8 mouse cellular contexts compared by ENCODE assay signal in the genomic region with DNA sequence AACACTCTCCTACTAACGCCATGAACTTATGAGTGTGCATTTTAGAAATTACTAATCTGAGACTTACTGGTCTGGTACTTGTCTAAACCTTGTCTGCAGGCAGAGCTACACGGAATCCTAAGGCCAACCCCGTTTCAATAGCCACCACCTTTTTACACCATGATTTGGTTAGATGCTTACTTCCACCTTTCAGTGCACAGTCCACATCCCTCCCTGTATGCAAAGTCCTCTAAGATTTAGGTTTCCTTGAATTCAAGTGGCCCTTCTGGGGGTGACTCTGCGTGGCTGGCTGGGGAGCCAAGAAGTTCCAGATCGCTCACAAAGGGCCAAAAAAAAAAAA. TPM values are rescaled to one million over a fixed set of nuclear protein-coding genes. Genes with fewer than 3 reads are reported as not detected.
DNase-seq lines count a peak whose midpoint lies in the region; ATAC-seq and TF ChIP-seq lines count a peak whose summit lies in the region.

No protein-coding gene starts in this region.

- peak; percentile 26 for ATAC-seq in lung, embryonic 14.5 days (ENCODE audit: insufficient read depth)
- peak; percentile 22 for ATAC-seq in limb, embryonic 13.5 days (ENCODE audit: low FRiP score, low read depth)
- peak; percentile 23; the same call in 1 of the 2 replicates for ATAC-seq in neural tube, embryonic 15.5 days (ENCODE audit: low FRiP score)

- DNase-seq in lung, embryonic 14.5 days, result no peak
- no peak for DNase-seq in lung, postnatal 14 days
- DNase-seq in spleen, postnatal 14 days (ENCODE audit: low spot score in 2 of 2), result no peak
- no peak for DNase-seq in adrenal gland, postnatal 36 days
- no peak for DNase-seq in cerebellum, adult 11 months

- peak overlapping the region; percentile 69 for H3K4me2 ChIP-seq in lung, embryonic 14.5 days
- H3K4me2 ChIP-seq in limb, embryonic 13.5 days (replicated peaks), result peak overlapping the region; percentile 77
- H3K4me2 ChIP-seq in neural tube, embryonic 15.5 days, result peak overlapping the region; percentile 76

- H3K4me3 ChIP-seq in lung, embryonic 14.5 days (ENCODE audit: low read depth, low read length), result peak overlapping the region; percentile 86
- peak overlapping the region; percentile 49 for H3K4me3 ChIP-seq in embryonic fibroblast, embryonic 13.5 days (ENCODE audit: insufficient read depth, low read length)
- H3K4me3 ChIP-seq in limb, embryonic 13.5 days, result peak overlapping the region; percentile 91
- H3K4me3 ChIP-seq in neural tube, embryonic 15.5 days (replicated peaks), result peak overlapping the region; percentile 93

- H3K9ac ChIP-seq in lung, embryonic 14.5 days, result peak overlapping the region; percentile 97
- H3K9ac ChIP-seq in limb, embryonic 13.5 days, result peak overlapping the region; percentile 43
- peak overlapping the region; percentile 53 for H3K9ac ChIP-seq in neural tube, embryonic 15.5 days (replicated peaks)

- H3K27ac ChIP-seq in lung, embryonic 14.5 days (ENCODE audit: low read depth), result peak overlapping the region; percentile 99
- peak overlapping the region; percentile 92 for H3K27ac ChIP-seq in embryonic fibroblast, embryonic 13.5 days (ENCODE audit: insufficient read depth, low read length)
- peak overlapping the region; percentile 99 for H3K27ac ChIP-seq in limb, embryonic 13.5 days
- H3K27ac ChIP-seq in neural tube, embryonic 15.5 days (replicated peaks), result peak overlapping the region; percentile 93

- no peak; the same call in 1 of the 2 replicates for TF ChIP-seq POLR2A in embryonic fibroblast, embryonic 13.5 days (IDR thresholded peaks at IDR 0.05; ENCODE audit: low read depth, low read length)

- TF ChIP-seq CTCF in lung, embryonic 14.5 days (IDR thresholded peaks at IDR 0.05; ENCODE audit: low read depth), result no peak
- TF ChIP-seq CTCF in embryonic fibroblast, embryonic 13.5 days (IDR thresholded peaks at IDR 0.05; ENCODE audit: borderline replicate concordance, insufficient read depth, low read length), result no peak

- WGBS in lung, embryonic 14.5 days, result 1% methylated on average over 5 of the region's 5 CpGs
- WGBS in limb, embryonic 13.5 days, result 2% methylated on average over 5 of the region's 5 CpGs
- WGBS in neural tube, embryonic 15.5 days, result 3% methylated on average over 5 of the region's 5 CpGs

- H3K4me1 ChIP-seq in lung, embryonic 14.5 days (ENCODE audit: insufficient read depth), result peaks cover 6% of the 10 kb centered on the region; the same call in 1 of the 2 replicates
- H3K4me1 ChIP-seq in embryonic fibroblast, embryonic 13.5 days (ENCODE audit: control insufficient read depth, insufficient read depth, low read length), result peaks cover 13% of the 10 kb centered on the region
- peaks cover 35% of the 10 kb centered on the region for H3K4me1 ChIP-seq in limb, embryonic 13.5 days
- H3K4me1 ChIP-seq in neural tube, embryonic 15.5 days, result peaks cover 18% of the 10 kb centered on the region

- H3K36me3 ChIP-seq in lung, embryonic 14.5 days (ENCODE audit: insufficient read depth), result peaks cover 12% of the 10 kb centered on the region; the same call in 1 of the 2 replicates
- H3K36me3 ChIP-seq in limb, embryonic 13.5 days, result peaks cover 5% of the 10 kb centered on the region; the same call in 1 of the 2 replicates
- no peaks in the 10 kb centered on the region for H3K36me3 ChIP-seq in neural tube, embryonic 15.5 days

- H3K27me3 ChIP-seq in lung, embryonic 14.5 days (ENCODE audit: insufficient read depth, low read length), result no peaks in the 10 kb centered on the region; the same call in 1 of the 2 replicates
- H3K27me3 ChIP-seq in limb, embryonic 13.5 days, result no peaks in the 10 kb centered on the region
- no peaks in the 10 kb centered on the region for H3K27me3 ChIP-seq in neural tube, embryonic 15.5 days (replicated peaks)

- no peaks in the 10 kb centered on the region for H3K9me3 ChIP-seq in lung, embryonic 14.5 days (ENCODE audit: low read depth, low read length)
- no peaks in the 10 kb centered on the region for H3K9me3 ChIP-seq in limb, embryonic 13.5 days
- H3K9me3 ChIP-seq in neural tube, embryonic 15.5 days (replicated peaks), result no peaks in the 10 kb centered on the region

RNA-seq across cellular contexts. Expression of gene Cbfb, which starts 0.5 kb away (rescaled TPM):
- polyA plus RNA-seq in lung, embryonic 14.5 days (2014; fragmentation: Nextera tagmentation; extraction: Ambion mirVana), result 81.4 and 85.2 TPM in 2 replicates
- polyA plus RNA-seq in embryonic fibroblast, embryonic 13.5 days (2011; ENCODE audit: insufficient read length, low read depth, missing spikeins), result 111 and 145 TPM in 2 replicates
- polyA plus RNA-seq in limb, embryonic 13.5 days (2015; fragmentation: Nextera tagmentation; extraction: Ambion mirVana), result 97.1 and 101 TPM in 2 replicates
- 34.0 and 38.6 TPM in 2 replicates for polyA plus RNA-seq in neural tube, embryonic 15.5 days (2015; fragmentation: Nextera tagmentation; extraction: Ambion mirVana)
- total RNA-seq in adrenal gland, postnatal 36 days (2021), result 100 to 1,000 TPM in 1 of 2 experiments, 10 to 100 TPM in 1; 74.1 to 104 TPM

RNA-seq across cellular contexts. Expression of gene Ces4a, which starts 38.4 kb away (rescaled TPM):
- not detected in 2 replicates for polyA plus RNA-seq in lung, embryonic 14.5 days (2014; fragmentation: Nextera tagmentation; extraction: Ambion mirVana)
- not detected in 2 replicates for polyA plus RNA-seq in embryonic fibroblast, embryonic 13.5 days (2011; ENCODE audit: insufficient read length, low read depth, missing spikeins)
- polyA plus RNA-seq in limb, embryonic 13.5 days (2015; fragmentation: Nextera tagmentation; extraction: Ambion mirVana), result not detected in 2 replicates
- 0.18 TPM in 1 of 2 replicates, not detected in the other for polyA plus RNA-seq in neural tube, embryonic 15.5 days (2015; fragmentation: Nextera tagmentation; extraction: Ambion mirVana)
- total RNA-seq in adrenal gland, postnatal 36 days (2021), result not detected

RNA-seq across cellular contexts. Expression of gene D230025D16Rik, which starts 54.9 kb away (rescaled TPM):
- 35.4 and 36.1 TPM in 2 replicates for polyA plus RNA-seq in lung, embryonic 14.5 days (2014; fragmentation: Nextera tagmentation; extraction: Ambion mirVana)
- polyA plus RNA-seq in embryonic fibroblast, embryonic 13.5 days (2011; ENCODE audit: insufficient read length, low read depth, missing spikeins), result 19.5 and 24.7 TPM in 2 replicates
- 27.3 and 27.6 TPM in 2 replicates for polyA plus RNA-seq in limb, embryonic 13.5 days (2015; fragmentation: Nextera tagmentation; extraction: Ambion mirVana)
- 27.7 and 30.3 TPM in 2 replicates for polyA plus RNA-seq in neural tube, embryonic 15.5 days (2015; fragmentation: Nextera tagmentation; extraction: Ambion mirVana)
- 10 to 100 TPM; 23.7 to 27.2 TPM for total RNA-seq in adrenal gland, postnatal 36 days (2021)

Comparison
In these comparisons a context has a peak if more than half of its experiments do, and no peak if none do; other contexts are left out.
1. H3K9ac ChIP-seq: peak in every context shown above with its lines; median percentile 97 in lung, embryonic 14.5 days; 53 in neural tube, embryonic 15.5 days; 43 in limb, embryonic 13.5 days.